Mouse (Mus musculus) left cerebral cortex, postnatal 25 days (tissue): ENCODE data around the gene Dnm2. TPM values are rescaled to one million over a fixed set of nuclear protein-coding genes. Genes with fewer than 3 reads are reported as not detected.

Experiments
- microRNA-seq, 2 experiments: library from miRNA; unstranded; fragments of <30 nt; microRNA quantifications; one replicate each; pipeline ENCODE4 v1.2.0; 2022
- total RNA-seq, 2 experiments: library from RNA; stranded (reverse); gene quantifications; 2 replicates each; pipeline ENCODE4 v1.2.3; 2021

Dnm2 gene
- total RNA-seq, 2 experiments from 2014 or later = 55.5 to 63.4 TPM

Small RNA genes within 50 kb of the gene (microRNA-seq; reads per million reads assigned to microRNA genes)
- gene Mir199a-1 = 0 reads per million in 2 experiments

Other genes with a start within 250 kb of the Dnm2 start
- gene Keap1, start 185.5 kb upstream of the Dnm2 start, total RNA-seq = 10 to 100 TPM; 49.2 to 51.0 TPM
- 1 to 10 TPM; 7.8 to 8.3 TPM for gene S1pr5, start 176.5 kb upstream of the Dnm2 start, total RNA-seq
- gene Atg4d, start 159.6 kb upstream of the Dnm2 start, total RNA-seq = 10 to 100 TPM; 40.7 to 49.2 TPM
- 10 to 100 TPM; 34.6 to 35.7 TPM for gene Kri1, start 136.9 kb upstream of the Dnm2 start, total RNA-seq
- gene Cdkn2d, start 133.5 kb upstream of the Dnm2 start, total RNA-seq = 10 to 100 TPM; 54.4 to 58.4 TPM
- gene Ap1m2, start 112.6 kb upstream of the Dnm2 start, total RNA-seq = 1 to 10 TPM in 1 of 2 experiments, under 1 TPM in 1; 0.89 to 1.3 TPM
- gene Slc44a2, start 104.2 kb upstream of the Dnm2 start, total RNA-seq = 10 to 100 TPM; 43.9 to 51.4 TPM
- gene Ilf3, start 57.0 kb upstream of the Dnm2 start, total RNA-seq = 10 to 100 TPM; 68.0 to 77.7 TPM
- gene Qtrt1, start 13.1 kb upstream of the Dnm2 start, total RNA-seq = 10 to 100 TPM; 22.2 to 30.7 TPM
- 10 to 100 TPM; 14.3 to 15.6 TPM for gene Tmed1, start 85.3 kb downstream of the Dnm2 start, total RNA-seq
- under 1 TPM; 0.30 to 0.66 TPM for gene AB124611, start 101.3 kb downstream of the Dnm2 start, total RNA-seq
- 10 to 100 TPM; 70.8 to 74.0 TPM for gene Carm1, start 122.0 kb downstream of the Dnm2 start, total RNA-seq
- 10 to 100 TPM; 45.5 to 48.2 TPM for gene Timm29, start 167.8 kb downstream of the Dnm2 start, total RNA-seq
- 10 to 100 TPM; 18.1 to 19.4 TPM for gene Yipf2, start 167.9 kb downstream of the Dnm2 start, total RNA-seq
- gene Smarca4, start 191.3 kb downstream of the Dnm2 start, total RNA-seq = 100 to 1,000 TPM; 117 to 118 TPM